Mouse (Mus musculus) adrenal gland, postnatal 4 days (tissue): ENCODE measurements around the gene Fam83e. TPM values are rescaled to one million over a fixed set of nuclear protein-coding genes. Genes with fewer than 3 reads are reported as not detected.

Source experiments
- DNase-seq, 2 experiments: peaks; one replicate each; pipeline ENCODE4 v3.0.0; 2021 to 2022; ENCODE audit warnings: low spot score in 2 of 2, mixed read lengths in 2 of 2
- total RNA-seq, 2 experiments: library from RNA; stranded (reverse); gene quantifications; 2 replicates each; pipeline ENCODE4 v1.2.3; 2021

The Fam83e gene
- total RNA-seq, 2 experiments from 2014 or later, result 0.45 to 0.62 TPM

GRCm38 (mm10) chr7:45701607-45702006 is 19.4 kb upstream of the Fam83e start:
- DNase-seq, result no peak

GRCm38 (mm10) chr7:45702316-45702715 is 18.7 kb upstream of the Fam83e start:
- DNase-seq, result no peak

GRCm38 (mm10) chr7:45702809-45703520 is 18.0 kb upstream of the Fam83e start:
- DNase-seq, result no peak

GRCm38 (mm10) chr7:45703521-45704033 is 17.4 kb upstream of the Fam83e start:
- DNase-seq, result no peak

- DNase-seq, result peak in 1 of 2 experiments; percentile 57
Measured at GRCm38 (mm10) chr7:45704046-45704559, 16.9 kb upstream of the Fam83e start.

GRCm38 (mm10) chr7:45704730-45705442 is 16.1 kb upstream of the Fam83e start, which contains the start of gene Dbp:
Gene Dbp (plus strand): TSS chr7:45705088.
- peak; percentile 93 to 97 for DNase-seq

- DNase-seq, result no peak
Measured at GRCm38 (mm10) chr7:45705443-45705864, 15.6 kb upstream of the Fam83e start.

- peak in 1 of 2 experiments; percentile 70 for DNase-seq
Measured at GRCm38 (mm10) chr7:45705873-45706281, 15.1 kb upstream of the Fam83e start.

GRCm38 (mm10) chr7:45706721-45707241 is 14.2 kb upstream of the Fam83e start:
- peak; percentile 81 to 84 for DNase-seq

- DNase-seq, result peak; percentile 92 to 95
Measured at GRCm38 (mm10) chr7:45707375-45707967, 13.5 kb upstream of the Fam83e start.

GRCm38 (mm10) chr7:45708221-45708761 is 12.7 kb upstream of the Fam83e start:
- no peak for DNase-seq

GRCm38 (mm10) chr7:45709036-45709435 is 12.0 kb upstream of the Fam83e start:
- DNase-seq, result no peak

GRCm38 (mm10) chr7:45709677-45710355 is 11.2 kb upstream of the Fam83e start:
- no peak for DNase-seq

GRCm38 (mm10) chr7:45710477-45711191 is 10.4 kb upstream of the Fam83e start:
- no peak for DNase-seq

GRCm38 (mm10) chr7:45711316-45712021 is 9.5 kb upstream of the Fam83e start:
- DNase-seq, result no peak

GRCm38 (mm10) chr7:45712022-45712757 is 8.8 kb upstream of the Fam83e start:
- peak in 1 of 2 experiments; percentile 59 for DNase-seq

GRCm38 (mm10) chr7:45713396-45713795 is 7.6 kb upstream of the Fam83e start:
- no peak for DNase-seq

- DNase-seq, result no peak
Measured at GRCm38 (mm10) chr7:45713881-45714520, 7.0 kb upstream of the Fam83e start.
